Mouse (Mus musculus): ENCODE results near the gene Susd5.

Susd5 gene

DNA sequence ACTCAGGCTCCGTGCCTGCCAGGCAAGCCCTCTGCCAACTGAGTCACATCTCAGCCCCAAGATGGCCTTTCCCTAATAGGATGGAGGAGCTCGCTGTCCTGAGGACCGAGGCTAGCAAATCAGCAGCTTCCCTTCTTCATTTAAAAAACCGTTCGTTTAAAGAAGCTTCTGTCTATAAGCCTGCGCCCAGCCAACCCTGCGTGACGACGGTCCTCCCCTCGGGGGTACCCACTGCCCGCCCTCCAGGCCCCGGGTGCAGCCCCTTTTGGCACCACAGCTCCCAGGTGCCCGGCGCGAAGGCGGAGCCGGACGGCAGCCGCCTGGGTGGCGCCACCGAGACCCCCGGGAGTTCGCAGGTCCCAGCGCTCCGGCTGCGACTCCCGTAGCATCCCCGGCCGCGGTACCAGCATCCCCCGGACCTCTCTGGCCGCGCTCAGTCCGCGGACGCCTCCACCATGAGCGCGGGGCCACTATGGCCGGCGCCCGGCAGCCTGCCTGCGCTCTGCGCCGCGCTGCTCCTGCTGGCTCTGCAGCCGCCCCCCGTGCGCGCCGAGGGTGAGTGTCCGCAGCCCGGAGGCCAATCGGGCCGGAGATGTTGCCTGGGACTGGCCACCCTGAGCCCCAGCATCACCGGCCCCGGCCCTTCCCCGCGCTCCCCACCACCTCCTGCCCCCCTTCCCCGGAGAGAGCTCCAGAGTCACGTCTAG lies at the start of gene Susd5:
Gene Susd5, plus strand, starts transcription at position 51 of the 707 bp plus-strand sequence.
- no peak for DNase-seq (ENCODE audit: low read depth, low spot score)

DNA sequence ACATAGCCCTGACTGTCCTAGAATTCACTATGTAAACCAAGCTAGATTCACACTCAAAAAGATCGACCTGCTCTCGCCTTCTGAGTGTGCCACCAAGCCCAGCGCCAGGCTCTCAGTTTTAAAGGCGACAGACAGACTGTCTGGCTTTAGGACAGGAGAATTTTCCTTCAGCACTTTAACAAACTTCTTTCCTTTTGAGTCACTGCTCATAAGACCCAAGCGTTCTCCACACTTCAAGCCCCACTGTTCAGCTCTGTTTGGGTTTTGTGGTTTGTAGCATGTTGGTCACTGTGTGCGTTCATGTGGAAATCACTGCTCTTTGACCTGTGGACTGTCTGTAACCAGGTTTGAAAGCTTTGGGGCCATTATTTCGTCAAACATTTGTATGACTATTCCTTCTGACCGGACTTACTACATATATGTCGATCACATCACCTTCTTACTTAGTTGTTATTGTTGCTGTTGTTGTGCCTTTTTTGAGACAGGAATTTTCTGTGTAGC lies 49.0 kb upstream of the Susd5 start:
- no peak for DNase-seq (ENCODE audit: low read depth, low spot score)

DNA sequence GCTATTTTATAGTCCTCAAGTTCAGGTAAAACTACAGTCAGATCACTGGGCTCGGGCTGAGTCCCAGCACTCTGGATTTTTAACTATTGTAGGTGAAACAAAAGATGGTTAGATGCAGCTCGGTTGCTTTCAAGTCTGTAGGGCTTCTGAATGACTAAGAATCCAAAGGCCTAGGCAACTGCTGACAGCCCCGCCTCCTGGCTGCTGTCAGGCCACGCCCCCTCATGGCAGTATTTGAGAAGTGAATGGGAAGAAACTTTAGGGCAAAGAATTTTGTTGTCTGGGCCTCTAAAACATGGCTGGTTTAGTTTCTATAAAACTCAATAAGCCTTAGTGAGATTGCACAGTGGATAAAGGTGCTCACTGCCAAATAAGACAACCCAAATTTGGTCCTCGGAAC lies 47.4 kb upstream of the Susd5 start:
- DNase-seq (ENCODE audit: low read depth, low spot score), result no peak

DNA sequence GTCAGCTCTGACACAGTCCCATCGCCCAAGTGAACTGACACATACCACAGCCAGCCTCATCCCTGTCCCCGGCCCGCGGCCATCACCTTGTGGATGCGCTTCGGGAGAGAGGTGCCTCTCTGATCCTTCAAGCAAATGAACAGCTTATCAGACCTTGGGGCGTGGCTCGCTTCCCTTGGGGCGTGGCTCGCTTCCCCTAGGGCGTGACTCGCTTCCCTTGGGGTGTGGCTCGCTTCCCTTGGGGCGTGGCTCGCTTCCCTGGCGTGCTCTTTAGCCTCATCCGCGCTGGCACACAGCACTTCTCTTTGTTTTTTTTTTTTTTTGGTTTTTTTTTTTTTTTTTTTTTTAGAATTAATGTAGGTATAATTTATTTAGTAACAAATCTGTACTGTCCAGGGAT lies 45.7 kb upstream of the Susd5 start:
- no peak for DNase-seq (ENCODE audit: low read depth, low spot score)

DNA sequence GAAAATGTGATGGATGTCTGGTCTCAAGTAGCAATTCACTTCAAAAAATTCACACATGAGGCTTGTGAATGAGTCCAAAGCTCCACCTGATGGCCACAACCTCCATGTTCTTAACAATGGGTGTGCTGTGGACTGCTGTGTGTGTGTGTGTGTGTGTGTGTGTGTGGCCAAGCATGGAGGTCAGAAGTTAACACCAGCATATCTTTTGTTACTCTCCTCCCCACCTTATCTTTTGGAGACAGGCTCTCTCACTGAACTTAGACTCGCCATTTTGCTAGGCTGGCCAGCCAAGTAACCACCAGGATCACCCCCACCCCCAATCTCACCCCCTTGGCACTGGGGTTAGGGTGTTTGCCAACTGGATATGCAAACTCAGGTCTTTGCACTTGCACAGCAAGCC lies 42.9 kb upstream of the Susd5 start:
- no peak for DNase-seq (ENCODE audit: low read depth, low spot score)

DNA sequence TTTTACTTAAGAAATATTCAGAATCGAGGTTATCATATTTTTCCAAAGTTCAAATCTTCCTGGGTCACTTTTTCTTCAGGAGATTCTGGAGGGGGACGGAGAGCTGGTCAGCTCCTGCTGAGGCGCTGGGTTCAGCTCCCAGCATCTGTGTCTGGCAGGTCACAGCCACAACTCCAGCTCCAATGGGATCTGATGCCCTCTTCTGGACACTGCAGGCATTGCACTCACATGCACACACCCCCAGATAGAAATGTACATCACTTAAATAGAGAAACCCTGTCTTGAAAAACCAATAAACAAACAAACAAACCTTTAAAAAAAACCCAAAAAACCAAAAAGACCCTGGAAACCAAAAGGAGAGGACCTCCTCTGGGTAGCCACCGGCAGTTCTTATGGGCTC lies 41.2 kb upstream of the Susd5 start:
- no peak for DNase-seq (ENCODE audit: low read depth, low spot score)

DNA sequence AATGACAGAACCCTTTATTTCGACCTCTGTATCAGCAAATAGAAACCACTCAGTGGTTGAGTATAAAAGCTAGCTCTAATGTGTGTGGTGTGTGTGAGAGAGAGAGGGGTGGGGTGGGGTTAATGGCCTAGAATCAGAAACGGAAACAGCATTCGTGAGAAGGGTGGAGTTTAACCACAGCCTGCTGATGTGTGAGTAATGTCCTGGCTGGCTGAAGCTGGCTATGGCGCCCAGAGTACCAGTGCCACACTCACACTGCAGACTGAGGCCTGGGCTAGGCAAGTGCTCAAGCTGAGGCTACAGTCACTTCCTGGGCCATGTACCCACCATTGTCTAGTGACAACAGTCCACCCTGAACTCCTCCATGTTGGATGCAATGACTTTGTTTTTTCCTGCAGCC lies 40.5 kb upstream of the Susd5 start:
- no peak for DNase-seq (ENCODE audit: low read depth, low spot score)

DNA sequence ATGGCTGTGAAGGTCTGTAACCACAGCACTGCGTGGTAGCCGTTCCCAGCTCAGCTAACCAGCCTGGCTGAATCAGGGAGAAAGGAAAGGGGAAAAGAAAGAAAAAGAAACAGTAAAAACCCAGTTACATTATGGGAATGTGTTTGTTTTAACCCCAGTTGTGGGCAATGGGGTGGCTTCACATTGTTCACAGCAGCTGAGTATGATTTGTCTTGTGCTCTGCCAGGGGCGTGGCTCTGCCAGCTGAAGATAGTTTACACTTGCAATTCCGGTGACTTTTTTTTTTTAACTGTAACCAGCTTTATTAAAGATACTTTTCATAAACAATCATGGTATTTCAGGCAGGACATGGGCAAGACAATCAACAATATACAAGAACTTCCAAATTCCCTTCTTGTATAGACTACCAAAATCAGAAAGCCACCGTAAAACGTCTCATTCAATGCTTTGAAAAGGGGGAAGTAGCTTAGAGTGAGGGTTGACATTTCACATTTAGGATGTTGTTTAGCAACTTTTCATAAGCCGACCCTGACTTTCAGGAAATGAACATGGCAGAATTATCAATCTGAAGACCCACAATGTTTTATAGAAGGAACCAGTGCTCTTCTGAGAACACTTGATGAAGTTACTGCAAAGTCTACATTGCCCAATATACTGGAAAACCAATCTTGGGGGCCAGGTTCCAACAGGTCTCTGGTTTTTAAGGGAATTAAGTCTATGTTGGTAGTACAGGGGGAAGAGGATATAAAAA lies 37.8 kb upstream of the Susd5 start:
- DNase-seq (ENCODE audit: low read depth, low spot score), result no peak

DNA sequence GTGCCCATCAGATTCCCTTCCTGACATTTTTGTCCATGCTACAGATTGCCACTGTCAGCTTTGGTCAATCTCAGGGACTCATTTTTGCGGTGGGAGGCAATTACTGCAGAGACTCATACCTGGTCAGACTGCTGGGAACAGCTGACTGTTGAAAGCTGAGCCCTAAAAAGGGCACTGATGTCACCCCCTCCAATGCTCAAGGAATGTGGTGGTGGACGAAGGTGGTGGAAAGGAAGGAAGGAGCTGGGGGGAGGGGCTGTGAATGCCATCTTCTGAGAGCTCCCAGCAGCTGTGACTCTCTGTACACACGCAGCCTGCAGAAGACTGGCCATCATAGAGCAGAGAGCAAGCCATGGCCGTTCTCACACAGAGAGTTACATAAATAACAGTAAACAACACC lies 34.8 kb upstream of the Susd5 start:
- no peak for DNase-seq (ENCODE audit: low read depth, low spot score)

DNA sequence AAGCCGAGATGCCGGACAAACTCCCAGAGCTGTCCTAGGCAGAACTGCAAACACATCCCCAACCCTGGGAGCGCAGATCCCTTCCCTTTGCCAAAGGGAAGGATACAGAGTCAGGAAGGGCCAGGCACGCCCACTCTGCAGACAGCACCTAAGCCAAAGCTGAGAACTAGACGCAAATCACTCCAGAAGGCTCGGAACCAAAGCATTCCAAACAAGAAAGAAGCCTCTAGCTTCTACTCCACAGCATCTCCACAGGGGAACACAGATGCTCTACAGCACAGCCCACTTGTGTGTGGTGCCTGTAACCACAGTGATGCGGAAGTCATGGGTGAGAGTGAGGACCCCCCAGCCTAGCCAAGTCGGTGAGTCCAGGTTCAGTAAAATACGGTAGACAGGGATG lies 31.8 kb upstream of the Susd5 start:
- no peak for DNase-seq (ENCODE audit: low read depth, low spot score)

DNA sequence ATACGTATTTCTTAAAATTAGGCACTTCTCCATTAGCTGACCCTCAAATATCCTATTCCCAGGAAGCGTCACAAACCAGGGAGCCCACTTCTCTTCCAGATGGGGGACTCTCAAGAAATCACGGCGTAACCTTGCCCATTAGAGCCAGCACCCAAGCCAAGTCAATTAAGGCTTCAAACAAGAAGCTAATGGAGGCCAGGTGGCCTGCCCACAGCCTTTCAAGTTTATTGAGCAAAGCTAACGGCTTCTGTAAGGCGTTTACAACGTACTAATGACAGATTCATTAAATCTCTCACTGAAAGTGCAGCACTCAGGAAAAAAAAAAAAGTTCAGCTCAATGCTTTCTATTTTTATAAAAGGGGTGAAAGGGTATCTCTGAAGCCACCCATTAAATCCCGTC lies 31.1 kb upstream of the Susd5 start:
- DNase-seq (ENCODE audit: low read depth, low spot score), result no peak

DNA sequence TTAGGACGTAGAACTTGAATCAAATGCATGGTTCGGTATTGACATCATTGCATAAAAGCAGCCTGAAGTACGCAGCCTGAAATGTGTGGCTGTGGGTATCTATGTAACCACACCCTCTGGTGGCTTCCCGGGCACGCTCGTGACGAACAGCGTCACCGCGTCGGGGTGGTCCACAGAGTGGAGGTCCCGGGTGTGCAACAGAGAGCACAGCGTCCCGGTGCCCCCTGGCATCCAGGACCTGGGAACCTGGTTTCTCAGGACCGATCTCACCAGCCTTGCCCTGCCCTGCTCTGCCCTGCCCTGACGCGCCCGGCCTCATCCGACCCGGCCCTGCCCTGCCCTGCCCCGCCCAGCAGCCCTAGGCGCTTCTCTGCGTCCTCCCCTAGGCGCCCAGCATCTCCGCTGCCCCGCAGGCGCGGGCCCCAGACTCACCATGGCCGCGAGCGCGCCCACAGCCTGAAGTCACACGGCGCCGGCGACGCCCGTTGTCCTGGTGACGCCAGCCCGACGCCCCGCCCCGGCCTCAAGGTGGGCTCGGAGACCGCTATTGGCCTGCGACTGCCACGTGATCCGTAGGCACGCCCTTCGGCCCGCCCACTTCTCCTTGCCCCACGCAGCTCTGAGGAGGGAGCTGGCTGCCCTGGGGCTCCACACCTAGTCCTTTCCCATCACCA lies 30.5 kb upstream of the Susd5 start:
- DNase-seq (ENCODE audit: low read depth, low spot score), result peak; percentile 81

DNA sequence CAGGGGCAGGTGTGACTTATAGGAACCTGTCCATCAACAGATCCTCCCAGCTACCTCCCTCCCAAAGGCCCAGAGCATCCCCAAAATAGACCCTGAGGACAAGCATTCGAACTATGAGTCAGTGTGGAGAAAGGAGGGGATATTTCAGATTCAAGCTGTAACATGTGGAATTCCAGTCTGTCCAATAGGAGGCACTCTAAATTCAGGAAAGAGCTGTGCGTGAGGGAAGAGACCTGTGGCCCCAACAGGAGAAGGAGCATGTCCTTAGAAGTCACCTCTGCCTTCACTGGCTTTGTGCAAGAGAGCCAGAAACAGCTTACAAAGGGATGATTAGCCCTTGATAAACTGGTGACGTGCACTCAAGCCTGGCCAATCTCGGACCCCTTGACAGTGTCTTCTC lies 16.0 kb upstream of the Susd5 start:
- no peak for DNase-seq (ENCODE audit: low read depth, low spot score)

DNA sequence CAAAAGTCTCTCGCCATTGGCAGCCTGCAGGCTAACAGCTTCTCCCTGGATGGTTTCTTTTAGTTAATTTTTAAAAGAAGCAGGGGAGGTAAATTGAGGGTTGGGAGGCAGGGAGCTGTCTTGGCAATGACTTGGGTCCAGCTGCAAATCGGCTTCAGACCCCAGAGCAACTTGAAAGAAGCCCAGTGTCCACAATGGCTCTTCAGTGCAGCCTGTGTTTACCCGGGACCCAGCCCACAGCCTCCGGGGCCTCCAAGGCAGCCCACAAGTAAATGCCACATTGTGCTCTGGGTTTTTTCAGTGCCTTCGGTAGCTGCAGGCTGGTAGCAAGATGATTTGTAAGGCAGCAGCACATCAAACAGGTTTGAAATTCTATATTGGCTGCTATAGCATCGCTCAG lies 14.4 kb upstream of the Susd5 start:
- DNase-seq (ENCODE audit: low read depth, low spot score), result no peak

DNA sequence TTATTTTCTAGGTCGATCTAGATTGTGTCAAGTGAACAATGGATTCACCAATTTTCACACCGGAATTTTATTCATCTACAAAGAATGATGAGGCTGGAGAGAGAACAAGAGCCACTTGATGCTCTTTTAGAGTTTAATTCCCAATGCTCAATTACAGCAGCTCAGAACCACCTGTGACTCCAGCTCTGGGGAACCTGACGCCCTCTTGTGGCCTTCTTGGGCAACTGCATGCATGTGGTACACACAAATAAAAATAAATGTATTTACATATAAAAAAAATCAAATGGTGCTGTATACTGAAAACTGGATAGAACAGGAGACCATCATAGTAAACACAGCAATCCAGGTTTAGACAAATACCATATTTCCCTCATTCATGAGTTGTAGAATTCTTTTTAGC lies 12.5 kb upstream of the Susd5 start:
- no peak for DNase-seq (ENCODE audit: low read depth, low spot score)

DNA sequence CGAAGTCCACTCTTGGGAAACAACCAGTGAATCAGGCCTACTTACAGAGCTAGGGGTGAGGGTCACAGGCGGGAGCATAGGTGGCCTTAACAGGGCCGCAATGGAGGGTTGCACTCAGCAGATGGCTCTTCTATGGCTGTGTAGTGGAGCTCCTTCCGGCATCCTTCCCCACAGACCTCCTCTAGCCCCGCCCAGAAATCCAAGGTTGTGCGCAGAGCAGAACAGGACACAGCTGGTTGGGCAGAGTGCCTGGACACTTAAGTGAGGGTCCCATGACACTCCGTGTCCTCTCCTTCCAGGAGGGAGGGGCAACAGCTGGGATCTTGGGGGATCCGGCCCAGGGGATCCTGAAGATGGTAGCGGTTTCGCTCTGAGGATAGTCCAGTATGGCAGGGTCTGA lies 10.9 kb upstream of the Susd5 start, which contains the start of gene Fbxl2:
Gene Fbxl2, minus strand, starts transcription at position 164 of the 400 bp plus-strand sequence.
- DNase-seq (ENCODE audit: low read depth, low spot score), result no peak

DNA sequence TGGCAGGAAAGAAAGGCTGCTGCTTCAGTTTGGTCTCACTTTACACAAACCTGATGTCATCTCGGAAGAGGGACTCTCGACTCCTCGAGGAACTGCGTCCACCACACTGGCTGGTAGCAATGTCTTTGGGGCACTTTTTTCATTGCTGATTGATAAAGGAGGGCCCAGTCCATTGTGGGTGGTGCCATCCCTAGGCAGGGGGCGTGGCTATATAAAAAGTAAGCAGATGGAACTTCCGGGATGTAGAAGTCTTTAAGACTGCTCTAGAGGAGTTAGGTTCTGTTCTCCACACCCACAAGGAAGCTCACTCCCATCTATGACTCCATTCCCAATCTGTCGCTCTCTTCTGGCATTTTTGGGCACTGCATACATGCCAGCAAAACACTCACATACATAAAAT lies 10.3 kb upstream of the Susd5 start:
- DNase-seq (ENCODE audit: low read depth, low spot score), result no peak

DNA sequence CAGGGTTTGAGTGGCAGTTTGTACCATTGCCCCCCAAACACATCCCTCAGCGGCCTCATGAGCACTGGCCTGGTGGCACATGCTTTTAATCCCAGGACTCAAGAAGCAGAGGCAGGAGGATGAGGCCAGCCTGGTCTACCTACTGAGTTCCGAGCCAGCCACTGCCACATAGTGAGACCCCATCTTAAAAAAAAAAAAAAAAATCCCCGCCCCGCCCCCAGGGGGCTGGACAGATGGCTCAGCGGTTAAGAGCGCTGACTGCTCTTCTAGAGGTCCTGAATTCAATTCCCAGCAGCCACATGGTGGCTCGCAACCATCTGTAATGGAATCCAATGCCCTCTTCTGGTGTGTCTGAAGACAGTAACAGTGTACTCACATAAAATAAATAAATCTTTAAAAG lies 6.8 kb upstream of the Susd5 start:
- DNase-seq (ENCODE audit: low read depth, low spot score), result no peak

DNA sequence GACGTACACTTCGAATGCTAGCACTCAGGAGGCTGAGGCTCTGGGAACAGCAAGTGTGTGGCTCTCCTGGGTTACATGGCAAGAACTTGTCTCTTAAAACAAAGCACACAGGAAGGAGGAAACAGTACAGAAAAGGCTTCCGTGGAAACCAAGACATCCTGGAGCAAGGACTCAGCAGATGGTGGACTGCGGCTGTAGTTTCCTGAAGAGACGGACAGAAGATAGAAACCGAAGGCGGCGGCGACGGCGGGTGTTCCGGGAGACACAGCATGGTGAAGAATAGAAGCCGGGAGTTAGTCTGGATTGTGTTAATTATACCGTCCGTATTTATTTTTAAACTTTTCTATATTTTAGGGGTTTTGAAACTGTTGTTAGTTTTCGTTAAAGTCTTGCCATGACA lies 6.2 kb upstream of the Susd5 start:
- no peak for DNase-seq (ENCODE audit: low read depth, low spot score)

DNA sequence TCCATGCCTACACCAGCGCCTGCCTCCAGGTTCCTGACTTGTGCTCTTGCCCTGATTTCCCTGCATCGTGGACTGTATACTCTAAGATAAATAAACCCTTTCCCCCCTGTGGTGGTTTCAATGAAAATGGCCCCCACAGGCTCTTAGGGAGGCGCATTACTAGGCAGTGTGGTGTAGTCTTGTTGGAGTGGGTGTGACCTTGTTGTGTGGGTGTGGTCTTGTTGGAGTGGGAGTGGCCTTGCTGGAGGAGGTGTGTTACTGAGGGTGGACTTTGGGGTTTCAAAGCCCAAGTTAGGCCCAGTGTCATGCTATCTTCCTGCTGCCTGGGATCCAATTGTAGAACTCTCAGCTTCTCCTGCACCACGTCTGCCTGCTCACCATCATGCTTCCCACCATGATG lies 4.9 kb upstream of the Susd5 start:
- DNase-seq (ENCODE audit: low read depth, low spot score), result no peak

DNA sequence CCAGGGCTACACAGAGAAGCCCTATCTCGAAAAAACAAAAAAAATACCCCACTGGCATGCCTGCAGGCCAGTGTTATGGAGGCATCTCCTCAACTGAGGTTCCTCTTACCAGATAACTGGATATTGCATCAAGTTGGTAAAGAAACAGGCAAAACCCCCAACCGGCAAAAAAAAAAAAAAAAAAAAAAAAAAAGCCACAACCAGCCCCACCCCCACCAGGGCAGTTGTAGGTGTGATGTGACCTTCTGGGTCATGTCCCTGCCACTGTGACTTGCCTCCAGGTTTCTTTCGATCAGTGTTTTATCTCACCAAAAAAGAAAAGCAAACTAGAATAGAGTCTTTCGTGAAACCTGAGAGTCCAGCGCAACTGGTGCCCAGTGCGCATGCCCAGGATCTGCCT lies 4.1 kb upstream of the Susd5 start:
- DNase-seq (ENCODE audit: low read depth, low spot score), result no peak

DNA sequence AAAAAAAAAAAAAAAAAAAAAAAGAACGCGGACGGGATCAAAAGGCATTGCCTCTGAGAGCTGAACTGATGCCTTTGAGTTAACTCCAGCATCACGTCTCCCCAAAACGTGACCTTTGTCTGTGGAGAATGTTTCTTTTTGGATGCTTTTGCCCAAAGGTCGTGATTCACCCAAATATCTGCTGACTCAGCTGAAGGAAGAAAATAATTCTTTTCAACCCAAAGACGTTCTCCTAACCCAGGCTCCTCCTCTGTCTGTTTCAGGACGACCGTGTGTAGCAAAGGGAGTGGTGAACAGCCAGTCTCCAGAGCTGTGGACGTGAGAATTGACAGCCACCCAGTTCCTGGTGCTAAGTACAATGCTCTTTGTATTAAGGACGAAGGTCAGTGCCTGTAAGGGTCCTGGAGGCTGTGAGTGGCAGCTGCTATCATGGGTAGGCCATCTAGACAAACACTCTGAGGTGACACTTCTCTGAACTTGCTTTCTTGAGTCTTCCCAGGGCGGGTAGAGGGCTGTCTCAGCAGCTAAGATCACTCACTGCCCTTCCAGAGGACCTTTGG lies 11.6 kb downstream of the Susd5 start:
- DNase-seq (ENCODE audit: low read depth, low spot score), result no peak

Data from telencephalon, adult 2 months (tissue).